Mouse (Mus musculus) embryo, embryonic 11.5 days (tissue): Measurements from ENCODE around the gene Ngf.

Experiments used
- DNase-seq: peaks from one replicate; pipeline ENCODE4 v3.0.0-alpha.2; 2012; ENCODE audit warnings: low read depth, low spot score

The Ngf gene

DNA sequence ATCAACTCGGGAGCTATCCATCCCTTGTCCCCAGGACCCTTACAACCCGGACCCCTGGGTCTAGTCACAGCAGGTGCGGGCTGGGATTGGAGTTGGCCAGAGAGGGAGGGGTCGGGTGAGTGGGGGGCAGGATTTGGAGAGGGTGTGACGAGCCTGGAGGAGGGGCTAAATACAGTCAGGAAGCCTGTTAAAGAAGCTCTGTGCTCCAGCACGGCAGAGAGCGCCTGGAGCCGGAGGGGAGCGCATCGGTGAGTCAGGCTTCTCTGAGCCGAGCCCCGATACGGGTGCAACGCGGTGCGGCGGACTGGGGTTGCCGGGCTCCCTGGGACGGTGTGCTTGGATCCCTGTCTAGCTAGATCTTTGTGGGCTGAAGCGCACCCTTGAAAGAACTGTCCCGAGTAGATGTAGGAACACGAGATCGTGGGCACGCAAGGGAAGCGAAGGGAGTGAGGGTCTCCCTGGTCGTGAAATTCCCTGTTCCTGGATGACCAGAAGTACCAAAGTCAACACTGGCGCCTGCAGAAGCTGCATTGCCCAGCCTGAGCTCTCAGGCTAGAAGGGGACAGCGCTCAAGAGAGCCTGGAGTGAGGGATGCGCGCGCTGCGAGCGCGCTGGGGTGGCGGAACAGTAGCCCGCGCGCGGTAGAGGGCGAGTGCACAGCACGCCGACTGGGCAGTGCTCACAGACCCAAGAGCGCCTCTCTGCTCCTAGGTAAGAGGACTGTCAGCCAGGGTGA lies at the start of gene Ngf:
Ngf (plus strand) TSS at position 207 of the 736 bp plus-strand sequence.
- peak; percentile 13 for DNase-seq

DNA sequence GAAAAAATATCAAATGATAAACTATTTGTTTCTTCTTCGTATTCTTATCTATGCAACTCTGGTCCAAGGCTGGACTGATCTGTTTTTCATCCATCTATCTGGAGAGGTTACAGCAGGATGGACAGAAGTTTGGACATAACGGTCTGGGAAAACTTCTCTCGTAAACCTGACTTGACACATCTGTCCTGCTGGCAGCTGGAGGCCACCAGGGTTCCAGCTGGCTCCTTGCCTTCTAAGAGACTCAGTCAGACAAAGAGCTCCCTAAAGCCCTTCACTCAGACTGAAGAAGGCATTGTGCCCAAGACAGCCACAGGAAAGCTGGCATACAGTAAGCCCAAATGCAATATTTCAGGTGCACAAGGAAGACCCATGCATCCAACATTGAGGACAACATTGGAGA lies 24.2 kb upstream of the Ngf start:
- no peak for DNase-seq

DNA sequence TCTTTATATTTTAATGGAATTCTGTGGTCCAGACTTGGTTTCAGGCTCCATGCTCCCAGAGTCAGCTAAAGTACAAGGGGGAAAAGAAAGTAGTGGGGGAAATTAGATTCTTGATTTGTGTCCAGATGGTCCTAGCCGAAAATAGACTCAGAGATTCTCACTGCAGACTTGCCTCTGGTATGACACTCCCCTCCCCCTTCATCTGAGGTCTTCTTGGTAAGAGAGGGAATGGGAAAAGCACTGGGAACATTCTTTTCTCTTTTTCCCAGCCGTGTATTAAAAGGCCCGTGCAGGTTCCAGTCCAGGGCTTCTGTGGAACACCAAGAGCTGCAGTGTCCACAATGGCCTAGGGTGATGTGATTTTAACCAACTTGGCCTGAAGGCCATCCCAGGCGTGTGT lies 23.0 kb upstream of the Ngf start:
- DNase-seq: no peak

DNA sequence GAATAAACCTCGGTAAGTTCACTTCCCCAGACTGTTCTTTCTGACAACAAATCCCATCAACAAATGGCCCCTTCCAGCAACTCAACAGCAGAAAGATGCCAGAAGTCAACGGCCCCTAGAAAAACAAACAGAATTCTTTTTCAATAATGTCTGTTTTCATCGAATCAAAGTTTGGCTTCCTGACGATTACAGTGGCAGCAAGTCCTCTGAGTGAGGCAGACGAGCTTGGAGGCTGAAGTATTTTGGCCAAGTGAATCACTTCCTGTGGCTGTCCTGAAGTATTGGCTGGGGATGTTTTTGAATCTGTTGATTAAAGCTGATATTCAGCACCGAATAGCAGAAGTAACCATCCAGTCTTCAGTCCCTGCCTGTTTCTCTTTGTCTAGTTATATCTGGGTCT lies 15.2 kb upstream of the Ngf start:
- DNase-seq: no peak

DNA sequence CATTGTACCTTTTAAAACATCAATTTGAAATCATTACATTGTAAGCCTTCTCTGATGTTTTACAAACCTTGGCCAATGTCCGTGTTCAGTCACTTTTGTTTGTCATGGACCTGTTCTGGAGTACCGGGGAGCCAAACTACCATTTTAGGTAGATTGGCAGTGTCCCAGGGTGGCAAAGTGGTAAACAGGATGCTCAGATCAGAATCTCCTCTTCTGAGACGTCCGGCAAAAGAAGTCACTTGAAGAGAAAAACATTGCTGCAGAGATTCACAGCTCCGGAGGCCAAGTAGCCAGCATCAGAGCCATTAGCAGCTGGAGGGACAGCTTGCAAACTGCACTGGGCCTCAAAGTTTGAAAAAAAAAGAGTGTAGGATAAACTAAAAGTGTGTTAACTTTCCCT lies 9.2 kb upstream of the Ngf start:
- no peak for DNase-seq

DNA sequence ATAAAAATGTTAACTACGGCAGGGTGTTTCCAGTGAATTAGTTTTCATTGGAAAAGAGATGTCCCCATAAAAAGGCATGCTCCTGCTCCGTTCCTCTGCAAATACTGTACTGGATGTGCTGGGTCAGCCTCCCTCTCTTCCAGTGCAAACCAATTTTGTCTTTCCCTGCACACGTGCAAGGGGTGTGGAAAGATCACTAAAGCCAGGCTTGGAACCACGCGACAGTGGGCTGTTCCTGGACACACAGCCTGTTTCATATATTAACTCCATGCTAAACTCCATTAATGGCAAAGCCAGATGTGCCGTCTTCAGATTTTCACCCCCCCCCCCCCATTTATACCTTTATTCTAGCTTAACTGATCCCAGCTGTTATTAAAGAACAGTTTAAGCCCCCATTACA lies 8.7 kb upstream of the Ngf start:
- peak; percentile 7 for DNase-seq

DNA sequence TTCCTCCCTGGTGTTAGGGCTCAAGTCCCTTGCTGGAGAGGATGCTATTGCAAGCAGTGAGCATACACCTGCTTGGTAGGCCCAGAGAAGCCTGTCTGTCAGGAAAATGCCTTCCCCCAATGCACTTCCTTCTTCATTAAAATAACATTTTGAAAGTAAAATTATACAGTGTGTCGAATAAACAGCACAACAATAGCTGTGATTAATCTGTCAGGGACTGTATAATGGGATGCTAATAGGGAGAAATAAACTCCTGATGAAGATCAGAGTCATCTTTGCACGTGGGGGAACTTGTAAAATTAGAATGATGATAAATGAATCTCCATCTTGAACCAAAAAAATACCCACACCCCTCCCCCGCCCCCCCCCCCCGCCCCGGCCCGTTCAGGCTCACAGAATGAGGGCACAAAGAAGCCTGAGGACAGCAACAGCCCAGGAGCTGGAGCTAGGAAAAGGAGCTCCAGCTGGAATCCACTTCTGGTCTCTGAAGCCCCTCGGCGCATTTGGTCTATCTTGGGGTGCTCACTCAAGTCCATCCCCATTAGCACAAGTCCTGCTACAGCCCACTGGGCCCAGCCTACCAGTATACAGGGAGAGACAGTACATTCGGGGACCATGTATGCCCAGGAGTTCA lies 6.9 kb upstream of the Ngf start:
- no peak for DNase-seq

DNA sequence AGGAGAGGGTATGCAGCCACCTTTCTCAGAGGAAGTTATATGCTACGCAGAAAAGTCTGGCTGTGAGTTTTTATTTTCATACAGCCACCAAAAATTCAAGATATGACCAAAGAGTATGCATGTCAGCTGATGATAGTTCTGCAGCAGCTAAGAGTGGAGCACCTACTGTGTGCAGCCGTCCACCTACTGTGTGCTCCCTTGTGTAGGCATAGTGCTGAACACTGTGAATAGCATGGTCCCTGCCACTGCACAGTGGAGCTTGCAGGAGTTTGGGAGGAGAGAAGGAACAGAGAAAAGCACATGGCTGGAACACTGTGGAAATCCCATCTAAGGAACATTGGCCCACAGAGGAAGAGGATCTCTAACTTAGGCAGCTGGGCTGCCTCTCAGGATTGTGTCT lies 6.4 kb upstream of the Ngf start:
- no peak for DNase-seq

DNA sequence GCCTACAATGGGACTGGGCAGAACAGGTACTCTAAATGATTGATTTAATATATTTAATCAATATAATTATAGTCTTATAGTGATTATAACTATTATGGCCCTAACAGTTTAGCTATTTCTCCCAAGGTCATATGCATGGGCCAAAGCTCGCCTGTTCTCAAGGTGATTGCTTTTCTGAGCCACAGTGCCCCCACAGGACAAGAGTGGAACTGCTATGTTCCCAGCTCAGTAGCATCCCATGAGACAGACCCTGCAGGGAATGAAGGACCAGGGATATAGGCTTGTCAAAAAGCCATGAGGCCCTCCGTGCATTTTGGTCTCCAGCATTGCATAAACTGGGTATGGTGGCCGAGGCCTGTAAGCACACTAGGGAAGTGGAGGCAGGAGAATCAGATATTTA lies 3.1 kb upstream of the Ngf start:
- DNase-seq: peak; percentile 35

DNA sequence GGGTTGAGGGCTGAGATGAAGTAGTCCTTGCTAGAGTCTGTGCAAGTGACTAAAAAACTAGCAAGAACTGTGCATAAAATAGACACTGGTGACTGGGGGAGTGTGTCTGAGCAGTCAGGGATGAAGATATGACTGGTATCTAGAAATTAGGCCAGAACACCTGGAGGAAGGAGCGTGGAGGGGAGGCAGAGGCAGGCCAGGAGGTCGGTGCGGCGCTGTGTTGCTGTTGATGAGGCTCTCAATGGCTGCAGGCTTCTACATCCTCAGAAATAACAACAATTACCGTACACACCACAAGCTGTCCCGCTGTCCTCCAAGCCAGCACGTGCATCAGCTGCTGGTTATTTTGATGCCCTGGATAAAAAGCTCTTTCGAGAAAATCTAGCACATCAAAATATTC lies 2.6 kb upstream of the Ngf start:
- no peak for DNase-seq

DNA sequence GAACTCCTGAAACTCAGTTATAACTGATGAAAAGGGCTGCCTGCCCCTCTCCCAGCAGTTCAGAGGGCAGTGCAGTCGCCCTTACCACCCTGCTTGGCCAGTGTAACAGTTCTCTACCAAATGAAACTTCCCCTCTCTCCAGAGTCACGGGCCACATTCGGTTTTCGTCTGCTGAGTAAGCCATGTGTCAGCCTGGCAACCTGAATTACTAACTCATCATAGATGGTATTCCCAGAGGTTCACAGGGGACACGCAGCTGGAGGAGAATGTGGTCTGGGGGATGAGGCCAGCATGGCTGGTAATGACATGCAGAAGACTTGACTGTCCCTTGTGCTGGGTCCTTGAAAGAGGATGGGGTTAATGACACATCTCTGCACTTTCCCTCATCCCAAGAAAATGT lies 1.5 kb downstream of the Ngf start:
- DNase-seq: no peak

DNA sequence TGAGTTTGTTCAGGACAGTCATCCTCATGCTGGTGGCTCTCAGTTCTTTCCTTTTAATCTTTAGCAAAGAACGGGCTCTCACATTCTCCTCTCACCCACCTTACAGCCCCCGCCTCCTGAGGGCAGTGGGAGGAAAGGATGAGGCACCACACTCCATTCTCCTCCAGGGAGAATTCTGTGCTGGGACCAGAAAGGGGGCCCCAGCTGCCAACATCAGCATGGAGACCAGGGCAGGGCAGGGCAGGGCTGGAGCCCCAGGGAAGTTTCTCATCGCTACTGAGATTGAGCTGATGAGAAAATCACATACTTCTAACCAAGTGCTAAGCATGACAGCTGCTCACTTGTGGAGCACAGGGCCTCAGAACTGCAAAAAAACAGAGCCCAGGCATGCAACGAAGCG lies 2.1 kb downstream of the Ngf start:
- DNase-seq: no peak

DNA sequence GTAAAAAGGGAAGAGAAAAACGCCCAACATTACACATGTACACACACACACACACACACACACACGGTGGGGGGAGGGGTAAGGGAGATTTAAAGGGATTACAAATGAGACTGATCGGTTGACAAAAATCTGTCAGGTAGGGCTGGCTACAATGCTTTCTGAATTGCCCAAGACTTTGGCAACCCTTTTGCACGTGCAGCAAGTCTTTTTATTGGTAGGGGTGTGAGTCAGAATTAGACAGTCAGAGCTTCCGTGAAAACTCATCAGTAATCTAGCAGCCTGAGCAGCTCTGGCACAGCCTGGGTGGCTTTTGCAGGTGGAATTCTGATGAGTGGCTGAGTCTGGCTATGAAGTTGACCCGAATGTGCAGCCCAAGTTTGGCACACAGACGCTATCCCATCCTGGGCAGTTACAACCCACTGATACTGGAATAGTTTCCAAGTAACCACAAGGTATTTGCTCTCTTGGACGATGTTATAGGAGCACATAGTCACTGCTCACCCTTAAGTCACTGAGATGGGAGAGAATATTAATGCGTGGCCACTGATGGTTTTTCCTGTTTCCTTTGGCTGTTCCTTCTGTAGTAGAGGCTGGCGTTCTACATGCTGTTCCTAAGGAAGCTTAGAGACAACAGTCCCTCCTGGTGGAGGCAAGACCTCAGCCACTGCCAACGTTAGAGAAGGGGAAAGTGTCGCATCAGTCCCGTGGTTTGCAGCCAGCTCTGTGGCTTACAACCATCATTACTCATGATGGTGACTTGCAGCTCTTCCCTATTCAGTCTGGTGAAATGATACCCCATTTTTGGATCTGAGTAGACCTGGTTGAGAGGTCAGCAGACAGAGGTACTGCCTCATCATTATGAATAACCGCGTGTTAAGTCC lies 4.8 kb downstream of the Ngf start:
- no peak for DNase-seq

DNA sequence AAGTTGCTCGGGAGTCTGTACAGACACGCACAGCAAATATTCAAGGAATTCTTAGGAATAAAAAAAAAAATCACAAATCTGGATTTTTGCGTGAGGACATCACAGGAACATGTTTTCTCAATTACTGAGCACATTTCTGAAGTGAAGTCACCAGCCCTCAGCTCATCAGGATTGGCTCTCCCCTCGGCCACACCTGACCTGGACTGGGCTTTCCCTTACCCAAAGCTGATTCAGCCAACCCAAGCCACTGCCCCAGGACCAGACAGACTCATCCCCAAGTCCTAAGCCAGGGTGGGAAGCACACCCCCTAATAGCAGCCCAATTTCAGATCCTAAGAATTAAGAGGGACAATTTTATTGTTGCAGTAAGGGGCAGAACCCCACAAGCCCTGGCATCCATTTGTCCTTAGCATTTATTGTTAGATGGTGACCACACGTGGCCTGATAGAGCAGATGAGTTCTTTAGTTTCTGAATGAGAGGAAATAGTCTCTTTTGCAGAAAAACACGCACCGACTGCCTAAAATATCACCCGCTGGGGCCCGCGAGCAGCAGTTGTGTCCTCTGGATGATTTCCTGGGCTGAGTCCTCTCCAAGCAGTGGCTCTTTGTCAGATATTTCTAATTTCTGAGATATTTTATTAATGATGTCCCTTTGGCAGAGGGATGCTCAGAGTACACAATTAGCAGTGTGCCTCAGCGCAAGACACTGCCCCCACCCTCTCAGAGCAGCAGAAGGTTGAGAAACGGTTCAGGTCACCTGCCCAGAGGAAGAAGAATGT lies 8.4 kb downstream of the Ngf start:
- no peak for DNase-seq

DNA sequence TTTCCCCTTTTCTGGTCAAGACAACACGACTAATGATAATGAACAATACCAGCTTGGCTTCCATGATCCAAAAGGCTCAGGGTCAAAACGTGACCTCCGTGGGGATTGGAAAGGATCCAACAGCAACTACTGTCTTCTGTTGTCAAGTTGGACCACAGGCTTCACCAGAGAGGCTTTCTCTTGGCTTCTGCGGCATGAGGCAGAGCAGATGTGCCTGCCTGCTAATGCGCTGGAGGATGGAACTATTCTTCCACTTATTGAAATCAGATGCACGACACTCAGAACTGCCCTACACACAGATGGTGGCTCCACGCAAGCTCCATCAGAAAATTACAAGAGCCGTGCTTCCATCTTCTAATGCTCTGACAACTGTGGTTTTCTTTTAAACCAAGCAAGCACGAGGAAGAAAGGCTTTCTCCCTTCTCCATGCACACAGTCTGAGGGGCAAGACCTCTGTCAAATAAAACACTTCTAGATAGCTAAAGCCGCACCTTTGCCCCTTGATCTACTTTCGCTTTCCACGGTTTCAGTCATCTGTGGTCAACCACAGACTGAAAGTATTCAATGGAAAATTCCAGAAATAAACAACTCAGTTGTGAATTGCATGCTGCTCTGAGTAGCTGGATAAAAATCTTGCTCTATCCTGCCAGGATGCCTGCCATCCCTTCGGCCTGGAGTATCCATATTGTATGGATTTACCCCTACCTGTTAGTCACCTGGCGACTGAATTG lies 20.8 kb downstream of the Ngf start:
- no peak for DNase-seq

DNA sequence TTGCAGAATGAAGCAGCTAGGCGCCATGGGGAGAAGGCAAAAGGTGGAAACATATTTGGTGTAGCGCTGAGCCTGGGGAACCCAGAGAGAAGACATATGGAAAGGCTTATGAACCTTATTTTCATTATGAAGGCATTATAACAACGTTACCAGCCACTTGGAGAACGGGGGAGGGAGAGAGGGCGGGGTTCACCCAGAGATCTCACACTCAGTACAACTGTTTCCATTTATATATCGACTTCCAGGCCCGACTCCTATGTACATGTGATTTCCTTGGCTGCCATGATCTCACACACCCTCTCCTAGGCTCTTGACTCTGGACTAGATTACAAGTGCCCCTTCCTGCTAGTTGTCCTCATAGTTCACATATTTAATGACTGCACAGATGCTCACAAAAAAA lies 28.4 kb downstream of the Ngf start:
- DNase-seq: no peak

DNA sequence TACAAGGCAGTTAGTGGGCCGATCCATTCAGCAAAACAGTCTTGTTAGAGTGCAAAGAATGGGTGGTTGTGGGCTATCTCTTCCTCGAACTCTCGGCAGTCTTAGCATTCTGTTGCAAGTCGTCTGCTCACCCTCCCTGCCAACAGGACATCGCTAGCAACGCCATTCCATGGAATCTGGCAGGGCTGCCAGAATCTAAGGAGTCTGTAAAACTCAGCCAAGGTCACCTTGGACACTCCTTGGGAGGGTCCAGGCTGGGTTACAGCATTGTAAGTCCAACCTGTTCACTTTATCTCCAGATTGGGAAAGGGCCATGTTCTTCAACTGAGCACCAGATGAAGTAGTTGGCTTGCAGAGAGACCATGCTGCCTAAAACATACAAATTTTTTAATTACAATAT lies 29.2 kb downstream of the Ngf start:
- DNase-seq: no peak

DNA sequence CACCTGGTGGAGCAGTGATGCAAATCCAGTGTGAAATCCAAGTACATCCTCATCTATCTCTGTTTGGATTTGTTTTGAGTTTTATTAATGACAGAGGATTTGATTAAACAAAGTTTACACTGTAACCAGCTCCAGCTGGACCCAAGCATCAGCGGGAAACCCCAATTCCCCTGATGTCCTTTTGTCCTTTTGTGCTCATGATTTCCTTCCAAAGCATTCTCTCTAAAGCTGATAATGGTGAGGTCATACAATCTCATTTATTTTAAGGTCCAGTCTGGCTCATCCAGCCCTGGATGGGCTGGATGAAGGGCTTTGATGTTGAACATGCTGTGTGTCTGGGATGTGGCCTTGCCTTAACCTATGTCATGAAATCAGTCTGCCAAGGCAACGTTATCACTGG lies 30.3 kb downstream of the Ngf start:
- no peak for DNase-seq

DNA sequence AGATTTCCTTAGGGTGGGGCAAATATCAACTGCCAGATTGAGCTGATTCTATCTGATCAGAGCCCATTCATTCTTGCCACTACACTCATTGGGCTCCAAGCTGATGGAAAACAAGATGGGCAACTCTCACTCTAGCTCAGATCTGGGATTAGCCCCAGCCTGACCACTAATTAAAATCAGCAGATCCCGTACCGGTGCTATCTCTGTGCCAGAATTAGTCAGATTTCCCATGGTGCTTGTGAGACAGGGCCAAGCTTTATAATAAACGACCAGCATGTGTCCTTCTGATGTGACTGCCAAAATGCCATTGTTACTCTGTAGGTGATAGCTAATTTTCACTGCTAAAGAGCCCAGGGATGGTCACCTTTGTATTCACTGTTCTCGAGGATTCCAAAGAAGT lies 31.5 kb downstream of the Ngf start:
- no peak for DNase-seq

DNA sequence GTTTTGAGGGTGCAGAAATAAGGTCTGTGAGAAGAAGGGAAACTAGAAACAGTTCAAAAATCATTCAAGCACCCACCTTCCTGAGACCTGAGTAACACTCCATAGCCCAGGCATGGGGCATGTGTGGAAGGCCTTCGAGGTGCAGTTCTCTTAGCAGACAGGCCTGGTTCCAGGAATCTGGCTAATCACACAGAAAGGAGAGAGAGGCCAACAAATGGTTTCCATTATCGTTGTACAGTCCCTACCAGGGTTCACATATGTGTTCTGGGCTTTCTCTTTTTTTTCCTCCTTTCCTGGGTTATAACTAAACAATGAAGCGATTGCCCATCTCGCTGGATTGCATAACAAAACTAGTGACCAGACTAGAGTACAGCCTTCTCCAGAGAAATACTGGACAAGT lies 35.4 kb downstream of the Ngf start:
- no peak for DNase-seq

DNA sequence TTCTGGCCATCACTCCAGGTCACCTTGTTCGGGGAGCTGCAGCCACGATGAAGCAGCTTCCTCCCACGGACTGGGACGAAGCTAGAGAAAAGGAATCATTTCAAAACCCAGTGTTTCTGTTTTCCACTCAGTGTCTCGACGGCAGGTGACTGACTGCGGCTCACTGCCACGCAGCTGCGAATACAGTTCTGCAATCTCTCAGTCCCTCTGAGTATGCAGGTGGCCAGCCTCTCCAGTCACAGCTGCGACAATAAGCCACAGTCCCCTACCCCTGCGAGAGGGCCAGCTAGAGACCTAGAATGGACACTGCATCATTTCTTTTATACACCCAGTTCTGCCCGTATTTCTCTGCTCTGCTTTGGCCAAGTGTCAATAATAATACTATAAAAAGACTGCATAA lies 36.3 kb downstream of the Ngf start:
- no peak for DNase-seq
